Mouse (Mus musculus) stomach, embryonic 16.5 days (tissue): ENCODE data around the gene Zswim1. TPM values are rescaled to one million over a fixed set of nuclear protein-coding genes. Genes with fewer than 3 reads are reported as not detected.
A peak's percentile ranks its signal among the peaks of the same experiment; 100 is the strongest.
"Not testable (repeated sequence)": the region's sequence is repeated elsewhere in the genome, so short reads cannot be mapped to it uniquely, and the experiment has no call there.

Source experiments
- ATAC-seq: fragments of 200-750 bp; cut with Nextera tagmentation; 2 replicates; pipeline ENCODE4 v1.8.0; 2017; ENCODE audit warnings: moderate number of reproducible peaks, moderate TSS enrichment; ENCODE audit not compliant: insufficient read depth, low FRiP score
- H3K27ac ChIP-seq: fragments of 300-500 bp; sonication (generic); 2 replicates; pipeline ENCODE4 v1.5.1; 2014; ENCODE audit warnings: low read length
- H3K27me3 ChIP-seq: fragments of 300-500 bp; sonication (generic); 2 replicates; pipeline ENCODE4 v1.6.1; 2014; ENCODE audit warnings: low read length, control low read depth, mixed read lengths; ENCODE audit not compliant: control insufficient read depth, insufficient read depth
- H3K36me3 ChIP-seq: fragments of 300-500 bp; sonication (generic); 2 replicates; pipeline ENCODE4 v1.6.1; 2014; ENCODE audit warnings: low read length; ENCODE audit not compliant: control insufficient read depth, insufficient read depth
- H3K4me1 ChIP-seq: fragments of 300-500 bp; sonication (generic); 2 replicates; pipeline ENCODE4 v1.6.1; 2014; ENCODE audit warnings: low read length, control low read depth, mixed read lengths; ENCODE audit not compliant: control insufficient read depth, insufficient read depth
- H3K4me2 ChIP-seq: fragments of 300-500 bp; sonication (generic); 2 replicates; pipeline ENCODE4 v1.6.1; 2014; ENCODE audit warnings: low read depth, low read length, mixed read lengths
- H3K4me3 ChIP-seq: fragments of 300-500 bp; sonication (generic); replicated peaks from 2 replicates; pipeline ENCODE4 v1.5.1; 2014; ENCODE audit warnings: mild to moderate bottlenecking, low read length
- H3K9ac ChIP-seq: fragments of 300-500 bp; sonication (generic); 2 replicates; pipeline ENCODE4 v1.6.1; 2014; ENCODE audit warnings: low read length
- H3K9me3 ChIP-seq: fragments of 300-500 bp; sonication (generic); replicated peaks from 2 replicates; pipeline ENCODE4 v1.6.1; 2016; ENCODE audit warnings: low read length, control low read depth; ENCODE audit not compliant: control insufficient read depth
- WGBS: fragments of 180-500 bp; shearing (Covaris S2); extraction: QIAGEN DNeasy Blood & Tissue Kit; methylation state at CpG from one replicate; pipeline ENCODE4 v1.1.7; 2014; 5-methylcytosine and 5-hydroxymethylcytosine counted together
- polyA plus RNA-seq: library from polyadenylated mRNA; unstranded; fragments of >200 nt; fragmentation: Nextera tagmentation; extraction: Ambion mirVana; gene quantifications from 2 replicates; pipeline ENCODE4 v1.2.1, GENCODE M21; 2015

Gene Zswim1
- polyA plus RNA-seq, 1 experiment from 2014 or later = 16.5 TPM

DNA sequence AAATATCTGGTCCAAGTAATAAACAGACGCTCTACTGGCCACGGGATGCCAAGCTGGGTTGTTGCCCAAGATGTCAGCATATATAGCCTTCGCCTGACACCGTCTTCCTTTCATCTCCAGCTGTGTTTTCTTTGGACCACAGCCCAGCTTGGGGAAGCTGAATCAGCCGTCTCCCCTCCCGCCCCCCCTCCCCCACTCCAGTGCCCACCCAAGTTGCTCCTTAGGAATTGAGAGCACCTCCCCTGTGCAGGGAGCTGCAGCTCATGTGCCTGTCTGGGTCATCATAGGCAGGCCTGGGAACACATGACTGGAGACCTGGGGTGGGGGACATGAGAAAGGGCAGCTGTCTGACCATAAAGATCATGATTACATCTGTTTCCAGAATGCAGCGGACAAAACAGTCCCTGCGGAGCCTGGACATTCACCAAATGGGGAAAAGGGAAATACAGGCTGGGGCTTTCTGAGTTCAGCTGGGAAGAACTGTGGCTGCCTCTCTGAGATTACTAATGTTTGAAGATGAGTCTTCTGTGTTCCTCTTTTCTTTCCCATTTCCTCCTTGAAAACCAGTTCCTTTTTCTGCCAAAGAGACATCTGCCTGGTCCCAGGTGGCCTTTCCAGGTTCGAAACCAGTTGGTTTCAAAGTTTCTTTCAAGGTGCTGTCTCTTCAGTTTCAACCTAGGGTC lies 39.8 kb downstream of the Zswim1 start:
- H3K4me1 ChIP-seq = peaks cover 25% of the 10 kb centered on the region
- no peaks in the 10 kb centered on the region for H3K36me3 ChIP-seq
- no peak overlapping the region for H3K4me2 ChIP-seq
- no peak overlapping the region for H3K4me3 ChIP-seq
- WGBS = 26% methylated on average over 9 of the region's 9 CpGs
- peak; percentile 80 for ATAC-seq
- no peaks in the 10 kb centered on the region for H3K27me3 ChIP-seq
- H3K27ac ChIP-seq = peak overlapping the region; percentile 81
- H3K9ac ChIP-seq = no peak overlapping the region; the same call in 1 of the 2 replicates
- H3K9me3 ChIP-seq = no peaks in the 10 kb centered on the region

DNA sequence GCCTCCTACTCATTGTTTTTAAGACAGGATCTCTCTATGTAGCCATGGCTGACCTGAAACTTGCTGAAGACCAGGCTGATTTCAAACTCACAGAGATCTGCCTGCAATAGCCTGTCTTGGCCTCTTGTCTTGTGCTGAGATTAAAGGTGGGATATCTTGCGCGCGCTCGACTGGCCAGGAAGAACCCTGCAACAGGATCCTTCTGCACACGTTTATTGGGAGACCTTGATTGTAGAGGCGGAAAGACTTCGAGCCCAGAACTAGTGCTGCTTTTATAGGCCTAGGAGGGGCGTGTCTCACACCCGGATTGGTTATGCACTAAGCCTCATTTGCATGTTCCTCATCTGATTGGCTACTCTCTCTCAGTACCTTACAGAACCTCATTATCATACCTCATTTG lies 40.9 kb downstream of the Zswim1 start:
- not testable (repeated sequence) for H3K4me2 ChIP-seq, H3K9ac ChIP-seq, H3K9me3 ChIP-seq, H3K27me3 ChIP-seq, H3K36me3 ChIP-seq, H3K27ac ChIP-seq, ATAC-seq, H3K4me3 ChIP-seq
- H3K4me1 ChIP-seq = peaks cover 25% of the 10 kb centered on the region
- WGBS = 96% methylated on average over 7 of the region's 9 CpGs

DNA sequence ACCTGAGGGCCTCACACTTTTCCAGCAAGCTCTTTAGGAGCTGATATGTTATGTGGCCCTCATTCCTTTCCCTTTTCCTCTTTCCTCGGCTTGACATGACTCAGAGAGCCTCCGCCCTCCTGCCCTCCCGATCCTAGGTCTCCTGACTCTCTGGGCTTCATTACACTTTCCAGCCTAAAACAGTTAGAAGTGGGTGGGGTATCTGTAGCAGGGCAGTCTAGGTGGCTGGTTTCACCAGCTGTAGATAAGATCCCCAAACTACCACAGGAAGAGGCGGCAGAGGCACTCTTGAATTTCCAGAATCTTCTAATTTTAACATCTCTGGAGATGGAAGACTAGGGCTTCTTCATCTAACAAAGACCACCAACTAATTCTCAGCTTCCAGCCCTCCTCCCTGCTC lies 42.1 kb downstream of the Zswim1 start:
- Histone ChIP-seq H3K27ac (no peak overlapping the region), H3K36me3 (no peaks in the 10 kb centered on the region), H3K4me3 (no peak overlapping the region), H3K27me3 (no peaks in the 10 kb centered on the region), H3K9ac (no peak overlapping the region), H3K4me2 (no peak overlapping the region), H3K9me3 (peaks cover 6% of the 10 kb centered on the region), H3K4me1 (peaks cover 19% of the 10 kb centered on the region)
- WGBS = 58% methylated on average over 4 of the region's 4 CpGs
- no peak for ATAC-seq

DNA sequence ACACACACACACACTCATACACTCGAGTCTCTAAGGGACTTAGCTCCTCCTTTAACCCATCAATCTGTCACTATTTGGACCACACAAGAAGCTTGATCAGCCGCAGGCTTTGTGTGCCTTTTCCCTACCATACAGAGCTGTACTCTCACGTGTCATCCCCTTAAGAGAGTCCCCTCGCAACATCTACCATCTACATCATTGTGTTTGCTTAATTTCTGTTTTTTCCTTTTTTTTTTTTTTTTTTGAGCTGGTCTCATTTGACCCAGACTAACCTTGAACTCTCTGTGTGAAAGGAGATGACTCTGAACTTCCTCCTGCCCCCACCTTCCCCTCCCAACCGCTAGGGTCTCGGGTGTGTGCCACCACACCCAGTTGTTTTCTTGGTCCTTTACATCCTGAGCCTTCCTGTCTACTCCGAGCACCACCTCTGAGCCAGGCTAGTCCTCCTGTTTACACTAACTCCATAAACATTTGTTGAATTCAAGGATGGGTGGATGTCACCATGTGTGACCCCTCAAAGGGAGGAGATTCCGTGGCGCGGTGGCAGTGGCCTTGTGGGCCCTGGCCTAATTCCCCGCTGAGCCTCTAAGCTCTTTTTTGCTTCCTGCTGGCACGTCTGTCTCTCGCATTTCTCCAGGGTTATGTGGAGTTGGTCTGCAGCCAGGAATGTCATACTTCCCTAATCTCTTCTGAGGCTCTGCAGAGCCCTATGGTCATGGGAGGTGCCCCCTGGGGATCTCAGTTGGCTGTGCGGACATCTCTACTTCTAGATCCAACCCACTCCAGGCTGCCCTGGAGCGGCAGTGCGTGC lies 44.5 kb downstream of the Zswim1 start:
- Histone ChIP-seq H3K27me3 (no peaks in the 10 kb centered on the region), H3K9me3 (peaks cover 6% of the 10 kb centered on the region), H3K4me3 (no peak overlapping the region), H3K4me2 (no peak overlapping the region), H3K4me1 (peaks cover 9% of the 10 kb centered on the region), H3K36me3 (no peaks in the 10 kb centered on the region), H3K9ac (no peak overlapping the region), H3K27ac (peak overlapping the region; percentile 58)
- peak; percentile 65 for ATAC-seq
- WGBS = 23% methylated on average over 16 of the region's 16 CpGs

- no peak overlapping the region for H3K4me3 ChIP-seq
- H3K9me3 ChIP-seq = peaks cover 6% of the 10 kb centered on the region
- no peaks in the 10 kb centered on the region for H3K27me3 ChIP-seq
- no peak overlapping the region for H3K4me2 ChIP-seq
- H3K9ac ChIP-seq = no peak overlapping the region
- H3K36me3 ChIP-seq = no peaks in the 10 kb centered on the region
- H3K4me1 ChIP-seq = peaks cover 7% of the 10 kb centered on the region; the same call in 1 of the 2 replicates
- WGBS = 92% methylated on average over 7 of the region's 7 CpGs
- ATAC-seq = no peak
- peak overlapping the region; percentile 58 for H3K27ac ChIP-seq
These were observed 45.1 kb downstream of the Zswim1 start for GRCm38 (mm10) chr2:164867566-164867965.

DNA sequence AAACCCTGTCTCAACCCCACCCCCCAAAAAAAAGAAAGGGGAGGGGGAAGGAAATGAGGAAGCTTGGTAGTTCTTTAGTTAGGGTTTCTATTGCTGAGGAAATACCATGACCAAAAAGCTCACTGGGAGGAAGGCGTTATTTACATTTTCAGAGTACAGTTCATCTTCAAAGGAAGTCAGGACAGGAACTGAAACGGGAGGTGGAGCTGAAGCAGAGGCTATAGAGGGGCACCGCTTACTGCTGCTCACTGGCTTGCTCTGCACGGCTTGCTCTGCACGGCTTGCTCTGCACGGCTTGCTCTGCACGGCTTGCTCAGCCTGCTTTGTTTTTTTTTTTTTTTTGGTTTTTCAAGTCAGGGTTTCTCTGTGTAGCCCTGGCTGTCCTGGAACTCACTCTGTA lies 46.0 kb downstream of the Zswim1 start:
- Histone ChIP-seq H3K9ac (no peak overlapping the region), H3K9me3 (peaks cover 6% of the 10 kb centered on the region), H3K27ac (no peak overlapping the region), H3K4me1 (peaks cover 4% of the 10 kb centered on the region; the same call in 1 of the 2 replicates), H3K4me2 (no peak overlapping the region), H3K36me3 (no peaks in the 10 kb centered on the region), H3K27me3 (no peaks in the 10 kb centered on the region), H3K4me3 (no peak overlapping the region)
- ATAC-seq = no peak
- WGBS = 59% methylated on average over 7 of the region's 7 CpGs

- Histone ChIP-seq H3K4me2 (no peak overlapping the region), H3K9ac (no peak overlapping the region), H3K27ac (no peak overlapping the region), H3K9me3 (peaks cover 6% of the 10 kb centered on the region), H3K4me3 (no peak overlapping the region), H3K4me1 (peaks cover 19% of the 10 kb centered on the region), H3K27me3 (no peaks in the 10 kb centered on the region), H3K36me3 (no peaks in the 10 kb centered on the region)
- ATAC-seq = no peak
- 52% methylated on average over 6 of the region's 6 CpGs for WGBS
These were observed 49.3 kb downstream of the Zswim1 start for GRCm38 (mm10) chr2:164871602-164872303.

DNA sequence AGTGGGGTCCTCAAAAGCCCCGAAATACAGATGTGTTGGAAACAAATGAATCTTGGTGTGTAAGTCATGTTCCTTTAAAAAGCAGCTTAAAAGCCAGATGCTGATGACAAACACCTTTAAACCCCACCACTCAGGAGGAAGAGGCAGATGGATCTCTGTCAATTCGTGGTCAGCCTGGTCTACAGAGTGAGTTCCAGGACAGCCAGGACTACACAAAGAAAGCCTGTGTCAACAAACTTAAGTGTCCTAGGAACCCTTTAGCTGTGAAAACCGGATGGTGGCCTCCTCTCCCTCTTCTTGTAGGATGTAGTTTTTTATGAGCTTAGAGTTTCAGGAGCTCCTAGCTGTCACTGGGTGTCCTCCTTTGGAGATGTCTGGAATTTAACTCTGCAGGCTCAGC lies 51.1 kb downstream of the Zswim1 start:
- no peak overlapping the region for H3K4me3 ChIP-seq
- no peak for ATAC-seq
- no peak overlapping the region for H3K4me2 ChIP-seq
- peaks cover 22% of the 10 kb centered on the region for H3K4me1 ChIP-seq
- no peaks in the 10 kb centered on the region for H3K9me3 ChIP-seq
- H3K27me3 ChIP-seq = no peaks in the 10 kb centered on the region
- no peaks in the 10 kb centered on the region for H3K36me3 ChIP-seq
- 41% methylated on average over 3 of the region's 3 CpGs for WGBS
- H3K9ac ChIP-seq = no peak overlapping the region
- H3K27ac ChIP-seq = peak overlapping the region; percentile 83

GRCm38 (mm10) chr2:164874239-164874769 lies 51.8 kb downstream of the Zswim1 start:
- no peaks in the 10 kb centered on the region for H3K27me3 ChIP-seq
- no peak overlapping the region for H3K4me3 ChIP-seq
- peak overlapping the region; percentile 50 for H3K9ac ChIP-seq
- H3K36me3 ChIP-seq = no peaks in the 10 kb centered on the region
- no peak overlapping the region for H3K4me2 ChIP-seq
- 29% methylated on average over 1 of the region's 1 CpGs for whole genome bisulfite sequencing
- peak overlapping the region; percentile 83 for H3K27ac ChIP-seq
- no peaks in the 10 kb centered on the region for H3K9me3 ChIP-seq
- peaks cover 23% of the 10 kb centered on the region for H3K4me1 ChIP-seq
- ATAC-seq = no peak
